Mouse (Mus musculus) CD4-positive, CD25-positive, alpha-beta regulatory T cell, adult 4 months (primary cell): ENCODE data around the gene Unc45b. TPM values are rescaled to one million over a fixed set of nuclear protein-coding genes. Genes with fewer than 3 reads are reported as not detected.

Source experiments
- ATAC-seq: one replicate; pipeline ENCODE4 v1.8.0; 2017
- polyA plus RNA-seq, 2 experiments: library from polyadenylated mRNA; unstranded; fragments of 100-300 nt; shearing (Covaris generic); gene quantifications; one replicate each; pipeline ENCODE4 v1.2.1; 2017

Gene Unc45b
- polyA plus RNA-seq: under 1 TPM in 1 of 2 experiments, not detected in 1; 0.12 TPM

- no peak for ATAC-seq
Measured at GRCm38 (mm10) chr11:82910250-82910649, at the start of gene Unc45b. Gene Unc45b (plus strand): TSS chr11:82910550.

- no peak for ATAC-seq
Measured at GRCm38 (mm10) chr11:82860759-82861158, 49.6 kb upstream of the Unc45b start.

DNA sequence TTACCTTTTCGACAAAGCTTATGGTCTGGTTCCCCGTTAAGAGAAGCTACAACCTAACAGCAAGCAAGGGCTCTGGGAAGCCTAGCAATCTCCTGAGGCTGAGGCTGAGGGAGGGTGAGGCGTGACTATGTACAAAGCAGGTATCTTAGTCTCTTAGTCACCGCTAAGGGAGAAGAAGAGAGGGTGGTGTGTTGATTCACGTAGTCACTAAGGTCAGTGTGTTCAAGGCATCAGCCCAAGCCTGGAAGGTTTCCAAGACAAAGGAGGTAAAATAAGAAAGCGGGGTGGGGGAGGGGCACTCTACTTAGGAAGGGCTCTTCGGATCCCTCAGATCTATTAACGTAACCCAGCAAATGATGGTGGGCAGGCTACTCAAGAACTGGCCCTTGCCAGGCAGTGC lies 48.8 kb upstream of the Unc45b start:
- ATAC-seq: no peak

GRCm38 (mm10) chr11:82862638-82863037 lies 47.7 kb upstream of the Unc45b start:
- ATAC-seq: no peak

DNA sequence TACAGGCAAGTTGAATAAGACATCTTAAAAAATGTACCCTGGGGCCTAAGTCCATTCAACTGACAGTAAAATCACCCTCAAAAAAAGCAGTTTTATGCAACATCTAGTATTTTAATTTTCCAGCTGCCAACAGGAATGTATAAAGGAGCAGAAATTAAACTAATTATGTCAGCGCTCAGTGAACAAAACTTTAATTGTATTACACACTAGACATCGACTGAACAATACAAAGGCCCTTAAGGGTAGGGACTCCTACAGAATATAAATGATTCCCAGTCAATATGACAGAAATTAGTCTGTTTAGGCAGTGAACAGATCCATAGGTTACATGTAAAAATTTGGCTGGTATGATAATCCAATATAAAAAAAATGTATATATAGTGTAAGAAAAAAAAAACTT lies 47.3 kb upstream of the Unc45b start:
- ATAC-seq: no peak

GRCm38 (mm10) chr11:82863488-82863931 lies 46.8 kb upstream of the Unc45b start:
- no peak for ATAC-seq

DNA sequence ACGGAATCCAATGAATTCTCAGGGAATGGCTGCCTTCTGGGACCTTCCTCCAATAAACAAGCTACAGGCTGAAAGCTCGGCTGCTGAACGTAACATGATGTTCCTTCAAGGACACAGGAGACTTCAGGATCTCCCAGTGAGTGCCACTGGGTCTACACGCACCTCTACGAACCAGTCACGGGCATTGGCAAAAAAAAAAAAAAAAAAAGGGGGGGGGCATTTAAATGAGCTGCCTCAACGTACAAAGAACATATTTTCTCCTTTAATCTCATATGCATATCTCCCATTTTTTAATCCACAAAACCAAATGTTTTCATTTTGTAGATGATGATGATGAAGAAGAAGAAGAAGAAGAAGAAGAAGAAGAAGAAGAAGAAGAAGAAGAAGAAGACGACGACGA lies 44.4 kb upstream of the Unc45b start:
- no peak for ATAC-seq

DNA sequence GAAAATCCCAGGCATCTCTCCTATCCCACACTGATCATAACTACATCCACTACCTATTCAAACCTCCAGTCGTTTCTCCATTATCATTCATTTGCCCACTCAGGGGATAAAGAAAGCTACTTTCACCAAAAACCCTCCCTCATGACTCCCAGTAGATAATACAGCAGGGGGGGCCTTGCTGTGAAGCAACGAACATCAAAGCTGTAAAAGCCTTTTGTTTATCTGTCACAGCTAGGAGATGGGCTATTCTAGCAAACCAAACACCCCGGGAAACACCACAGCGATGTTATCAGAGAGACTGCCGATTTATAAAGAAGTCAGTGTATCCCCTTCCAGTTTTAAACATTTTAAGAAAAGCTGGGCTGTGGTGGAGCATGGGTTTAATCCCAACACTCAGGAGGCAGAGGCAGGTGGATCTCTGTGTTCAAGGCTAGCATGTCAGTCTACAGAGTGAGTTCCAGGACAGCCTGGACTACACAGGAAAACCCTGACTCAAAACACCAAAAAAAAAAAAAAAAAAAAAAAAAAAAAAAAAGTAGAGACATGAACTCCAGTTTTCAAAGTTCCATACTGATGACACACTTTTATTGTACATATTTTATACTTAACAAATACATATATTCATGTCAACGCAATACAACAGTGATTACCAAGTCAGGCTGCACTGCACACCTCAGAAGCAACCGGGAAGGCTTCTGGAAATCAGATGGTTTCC lies 43.3 kb upstream of the Unc45b start:
- ATAC-seq: no peak

- ATAC-seq: no peak
Measured at GRCm38 (mm10) chr11:82867956-82868355, 42.4 kb upstream of the Unc45b start.

DNA sequence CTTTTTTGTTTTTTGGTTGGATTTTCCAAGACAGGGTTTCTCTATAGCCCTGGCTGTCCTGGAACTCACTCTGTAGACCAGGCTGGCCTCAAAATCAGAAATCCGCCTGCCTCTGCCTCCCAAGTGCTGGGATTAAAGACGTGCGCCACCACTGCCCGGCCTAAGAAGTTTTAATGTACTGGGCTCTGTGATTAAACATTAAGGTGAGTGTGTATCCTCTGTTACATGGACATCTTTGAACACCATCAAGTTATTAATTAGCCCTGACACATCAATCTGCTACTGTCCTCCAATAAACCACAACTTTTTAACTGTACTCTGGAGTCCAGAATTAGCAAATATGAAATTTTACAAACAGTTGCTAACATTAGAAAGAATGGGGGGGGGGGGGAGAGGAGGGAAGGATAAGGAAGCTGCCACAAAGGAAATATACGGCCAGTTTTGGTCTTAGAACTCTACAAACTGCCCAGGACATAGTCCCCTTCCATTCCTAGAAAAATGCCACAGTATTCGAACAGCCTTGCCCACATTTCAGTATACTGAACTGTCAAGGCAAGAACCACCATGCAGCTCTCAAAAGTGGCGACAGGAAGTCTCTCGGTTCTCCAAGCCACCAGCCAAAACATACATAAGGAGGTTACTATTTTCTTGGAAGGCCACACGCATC lies 40.7 kb upstream of the Unc45b start:
- ATAC-seq: no peak

DNA sequence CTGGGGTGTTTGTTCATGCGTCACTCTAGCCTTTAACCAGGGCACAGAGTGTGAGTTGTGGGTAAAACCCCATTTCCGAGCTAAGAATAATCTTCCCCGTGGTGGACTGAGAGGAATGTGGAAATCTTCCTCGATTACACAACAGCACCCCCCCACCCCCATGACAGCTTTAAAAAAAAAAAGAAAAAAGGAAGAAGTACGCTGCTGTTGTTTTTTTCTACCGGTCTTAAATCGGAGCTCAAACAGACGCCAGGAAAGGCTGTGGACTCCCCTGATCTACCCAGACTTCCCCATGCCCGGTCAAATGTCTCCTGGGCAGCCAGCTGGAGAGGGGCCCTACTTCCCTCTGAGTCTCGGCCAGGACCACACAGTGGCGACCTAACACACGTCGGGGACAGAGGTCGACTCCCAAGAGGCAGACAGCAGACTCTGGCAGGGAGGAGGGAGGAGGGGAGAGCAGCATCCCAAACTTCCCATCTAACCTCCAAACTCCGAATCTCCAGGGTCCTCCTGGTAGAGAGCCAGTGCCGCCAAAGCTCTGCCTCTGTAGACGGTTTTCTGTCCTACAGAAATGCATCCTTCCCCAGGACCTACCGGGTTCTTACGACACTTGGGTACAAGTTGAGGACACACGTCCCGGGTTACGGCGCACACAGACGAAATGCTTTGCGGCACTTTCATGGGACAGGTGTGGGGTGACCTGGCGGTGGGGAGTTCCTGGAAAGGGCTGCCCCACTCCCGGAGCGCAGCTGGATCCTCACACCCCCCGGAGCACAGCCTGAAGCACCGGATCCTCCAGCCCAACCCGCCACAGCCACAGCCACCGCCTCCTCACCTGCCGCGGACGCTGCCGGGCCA lies 39.9 kb upstream of the Unc45b start:
- peak; percentile 51 for ATAC-seq

GRCm38 (mm10) chr11:82871031-82871446 lies 39.3 kb upstream of the Unc45b start, which contains the start of gene Rffl:
Gene Rffl (minus strand): TSS chr11:82871210.
- peak; percentile 84 for ATAC-seq

DNA sequence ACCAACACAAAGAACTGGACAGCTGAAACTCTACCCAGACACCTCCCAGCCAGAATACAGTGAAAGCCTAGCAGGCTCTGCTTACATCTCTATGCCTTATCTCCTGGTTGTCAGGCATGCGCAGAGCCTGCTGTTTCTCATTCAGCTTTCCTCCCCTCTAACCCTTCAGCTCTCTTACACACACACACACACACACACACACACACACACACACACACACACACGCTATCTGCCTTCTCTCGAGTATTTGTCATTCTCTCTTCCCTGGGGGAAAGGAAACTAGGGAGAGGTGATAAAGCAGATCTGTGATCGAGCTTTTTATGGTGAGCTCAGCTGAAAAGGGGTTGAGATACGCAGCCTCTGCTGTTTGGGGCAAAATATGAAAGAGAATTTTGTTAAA lies 35.4 kb upstream of the Unc45b start:
- ATAC-seq: no peak

- ATAC-seq: no peak
Measured at GRCm38 (mm10) chr11:82875631-82876030, 34.7 kb upstream of the Unc45b start.

- no peak for ATAC-seq
Measured at GRCm38 (mm10) chr11:82877726-82878344, 32.5 kb upstream of the Unc45b start.

DNA sequence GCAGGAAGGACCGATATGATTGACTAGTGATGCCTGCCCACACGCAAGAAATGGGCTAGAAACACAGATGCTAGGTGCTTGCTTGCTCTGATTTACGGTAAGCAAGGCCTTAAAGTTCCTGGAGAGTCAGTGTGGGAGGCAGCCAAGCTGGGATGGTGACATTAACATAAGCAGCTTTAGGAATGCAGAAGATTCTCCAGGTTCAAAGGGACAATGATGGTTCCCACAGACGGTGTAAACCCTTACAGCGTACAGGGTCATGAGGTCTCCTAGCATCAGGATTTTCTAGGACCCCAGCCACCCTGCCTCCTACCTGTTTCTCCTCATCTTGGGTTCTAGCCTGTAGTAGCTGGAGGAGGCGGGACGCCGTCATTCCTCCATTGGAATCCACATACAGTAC lies 27.2 kb upstream of the Unc45b start:
- no peak for ATAC-seq

- ATAC-seq: no peak
Measured at GRCm38 (mm10) chr11:82886559-82886958, 23.8 kb upstream of the Unc45b start.

- no peak for ATAC-seq
Measured at GRCm38 (mm10) chr11:82888491-82888946, 21.8 kb upstream of the Unc45b start.

DNA sequence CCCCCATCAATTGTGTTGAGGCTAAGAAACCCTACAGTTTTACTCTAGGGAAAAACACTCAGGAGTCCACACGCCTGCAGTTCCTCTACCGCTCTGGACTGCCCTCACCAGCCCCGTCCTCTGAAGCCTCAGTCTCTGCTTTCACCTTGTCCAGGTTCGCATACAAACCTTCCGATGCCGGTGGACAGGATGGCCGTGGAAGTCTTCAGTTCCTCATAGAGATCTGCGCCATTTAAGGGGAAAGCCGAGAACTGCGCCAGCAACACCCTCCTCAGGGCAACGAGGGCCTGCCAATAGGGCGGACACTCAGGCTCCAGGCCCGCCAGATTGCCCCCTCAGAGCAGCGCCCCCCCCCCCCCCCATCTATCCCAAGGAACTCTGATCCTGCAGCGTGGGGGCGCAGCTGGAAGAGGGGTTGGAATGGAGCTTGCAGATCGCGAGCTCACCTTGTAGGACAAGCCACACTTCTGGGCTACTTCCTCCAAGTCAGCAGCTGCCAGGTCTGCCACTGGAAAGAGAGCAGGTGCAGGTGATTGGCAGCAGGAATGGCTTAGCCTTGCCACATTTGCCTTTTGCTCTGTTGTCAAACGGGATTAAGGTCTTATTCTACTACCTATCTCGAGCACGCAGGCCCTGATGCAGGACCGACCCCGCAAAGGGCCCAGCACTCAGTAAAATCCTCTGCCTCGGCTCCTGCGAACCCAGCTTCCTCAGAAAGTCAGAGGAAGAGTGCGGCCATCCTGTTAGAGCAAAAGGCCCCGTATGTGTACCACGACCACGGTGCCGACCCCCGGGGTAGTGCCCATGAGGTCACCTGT lies 20.6 kb upstream of the Unc45b start:
- ATAC-seq: peak; percentile 55

DNA sequence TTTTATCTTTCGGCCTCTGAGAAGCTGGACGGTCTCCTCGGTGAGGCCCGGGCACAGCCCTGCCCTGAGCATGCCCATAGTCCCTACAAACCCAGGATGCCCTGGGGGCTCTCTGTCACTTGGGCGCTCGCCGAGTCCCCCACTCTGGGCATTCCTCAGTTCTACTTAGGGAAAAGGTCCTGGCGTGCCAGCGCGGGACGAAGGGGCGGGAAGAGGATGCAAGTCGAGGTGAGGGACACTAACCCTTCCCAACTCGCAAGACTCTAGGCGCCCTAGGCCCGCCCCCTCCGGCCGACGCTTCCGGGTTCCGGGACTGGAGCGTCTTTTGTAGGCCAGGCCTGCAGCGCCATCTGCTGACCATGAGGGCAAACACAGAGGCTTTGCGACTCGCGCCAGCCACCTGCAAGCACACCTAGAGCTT lies 20.0 kb upstream of the Unc45b start, which contains the start of gene Rad51d:
TSS of gene Rad51d (minus strand) at position 273 of the 421 bp plus-strand sequence.
- peak; percentile 90 for ATAC-seq

DNA sequence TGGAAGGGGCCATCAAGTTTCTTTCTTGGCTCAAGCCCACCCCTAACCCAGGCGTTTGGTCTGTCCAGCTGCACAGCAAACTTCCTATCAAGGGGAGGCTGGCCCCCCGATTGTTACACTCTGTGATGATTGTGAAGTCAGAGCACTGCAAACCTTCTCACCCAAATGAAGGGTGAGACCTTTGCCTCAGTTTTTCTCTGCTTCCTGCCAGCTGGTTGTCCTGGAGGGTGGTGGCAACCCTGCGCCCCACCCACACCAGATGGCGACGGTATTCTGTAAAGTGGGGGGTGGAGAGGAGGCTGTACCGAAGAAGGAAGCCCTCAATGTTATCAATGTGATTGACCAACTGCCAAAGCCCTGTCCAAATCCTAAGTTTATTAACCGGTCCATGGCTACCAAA lies 18.4 kb upstream of the Unc45b start, which contains the start of gene Fndc8:
TSS of gene Fndc8 (plus strand) at position 189 of the 400 bp plus-strand sequence.
- ATAC-seq: no peak
